Mouse (Mus musculus): ENCODE data around the gene Nr2e1.

Nr2e1 gene

DNA sequence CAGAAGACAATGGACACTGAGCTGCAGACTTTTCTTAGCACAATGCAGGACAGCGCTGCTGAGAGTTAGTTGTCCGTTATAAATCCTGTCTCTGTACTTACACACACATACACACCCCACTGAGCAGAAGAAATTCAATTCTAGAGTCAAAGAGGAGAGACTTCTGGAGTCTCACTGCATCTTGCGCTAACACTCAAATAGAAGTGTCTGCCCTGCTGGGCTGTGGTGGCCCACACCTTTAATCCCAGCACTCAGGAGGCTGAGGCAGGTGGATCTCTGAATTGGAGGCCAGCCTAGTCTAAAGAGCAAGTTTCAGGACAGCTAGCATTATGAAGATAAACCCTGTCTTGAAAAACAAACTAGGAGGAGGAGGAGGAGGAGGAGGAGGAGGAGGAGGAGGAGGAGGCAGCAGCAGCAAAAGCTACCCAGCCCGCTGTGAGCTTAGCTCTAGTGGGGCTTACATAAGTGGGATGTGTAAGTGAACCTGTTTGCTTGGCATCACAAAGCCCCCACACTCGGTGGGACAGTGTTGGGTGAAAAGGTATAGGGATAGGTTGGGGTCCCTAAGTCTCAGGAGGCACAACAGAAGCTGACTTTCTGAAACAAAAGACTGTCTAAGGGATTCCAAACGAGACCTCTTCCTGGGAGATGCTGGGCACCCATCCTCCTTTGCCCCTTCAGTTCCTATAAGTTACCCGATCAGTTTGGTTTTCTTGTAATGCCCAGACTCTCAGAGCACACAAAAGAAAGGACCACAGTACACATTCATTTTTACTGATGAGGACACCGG, 4.7 kb upstream of the Nr2e1 start:
- no peak for DNase-seq (ENCODE audit: extremely low read depth, low read depth)

DNA sequence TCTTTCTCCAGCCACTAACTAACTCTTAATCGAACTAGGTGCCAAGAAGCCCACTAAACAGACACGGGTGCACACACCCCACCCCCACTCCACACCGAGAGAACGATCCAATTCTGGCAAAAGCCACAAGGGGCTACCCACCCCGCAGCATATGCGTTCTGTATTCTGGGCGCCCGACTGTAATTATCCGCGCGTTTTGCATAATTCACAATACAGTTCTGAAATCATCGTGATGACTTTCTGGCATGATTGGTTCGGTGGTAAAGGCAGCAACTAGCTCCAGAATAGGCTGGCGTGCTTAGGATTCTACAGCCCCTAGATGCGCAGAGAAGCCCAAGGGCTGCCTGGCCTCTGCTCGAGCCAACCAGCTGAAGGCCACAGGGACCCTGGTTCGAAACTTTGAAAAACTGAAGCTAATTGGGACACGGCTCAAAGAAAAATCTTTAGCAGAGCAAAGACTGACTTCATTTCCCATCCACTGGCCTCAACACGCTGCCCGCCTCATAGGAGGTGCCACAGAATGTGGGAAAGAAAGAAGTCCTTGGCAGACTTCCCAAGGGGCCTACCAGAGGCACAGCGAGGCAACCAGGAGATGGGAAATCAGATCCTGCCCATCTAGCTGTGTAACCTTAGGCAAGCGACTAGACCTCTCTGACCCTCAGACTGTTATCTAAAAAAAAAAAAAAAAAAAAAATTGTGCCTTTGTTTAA, 2.3 kb upstream of the Nr2e1 start:
- no peak for DNase-seq (ENCODE audit: extremely low read depth, low read depth)

DNA sequence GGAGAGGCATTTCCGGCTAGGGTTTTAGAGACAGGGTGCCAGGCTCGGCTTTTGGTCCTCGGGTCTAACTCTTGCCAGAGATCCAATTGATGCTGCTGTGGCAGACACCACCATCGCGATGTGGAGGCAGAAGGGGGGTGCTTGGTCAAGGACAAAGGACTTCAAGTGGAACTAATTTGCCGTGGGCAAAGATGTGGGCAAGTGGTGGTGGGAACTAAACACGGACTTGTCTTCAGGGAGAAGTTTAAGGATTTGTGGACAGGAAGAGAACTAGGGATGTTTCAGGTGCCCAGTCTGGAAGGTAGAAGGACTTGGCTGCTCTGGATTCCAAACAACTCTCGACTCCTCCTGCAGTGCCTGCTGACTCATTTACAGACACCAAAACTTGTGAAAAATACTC, 1.7 kb upstream of the Nr2e1 start:
- no peak for DNase-seq (ENCODE audit: extremely low read depth, low read depth)

DNA sequence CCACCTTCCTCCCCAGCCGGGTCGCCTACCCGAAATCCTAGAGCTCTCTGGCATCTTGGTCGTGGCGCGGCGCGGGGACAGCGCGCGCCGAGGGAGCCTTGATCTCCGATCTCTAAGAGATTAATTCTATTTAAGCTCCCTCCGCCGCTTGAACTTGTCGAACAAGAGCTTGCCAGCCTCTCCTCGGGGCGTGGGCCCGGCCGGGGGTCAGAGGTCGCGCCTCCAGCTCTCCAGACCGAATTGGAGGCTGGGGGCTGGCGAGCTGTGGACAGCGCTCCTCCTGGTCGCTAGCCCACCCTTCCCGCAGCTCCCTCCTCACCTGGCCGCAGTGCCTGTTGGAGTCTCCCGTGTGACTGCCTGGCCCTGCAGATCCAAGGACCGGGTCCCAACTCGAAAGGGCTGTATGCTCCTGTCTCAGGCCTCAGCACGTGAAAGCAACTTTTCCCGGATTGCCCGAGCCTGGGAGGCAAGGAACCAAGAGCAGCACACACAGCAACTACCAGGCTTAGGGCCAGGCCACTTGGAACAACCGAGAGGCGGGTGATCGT, 1.1 kb upstream of the Nr2e1 start:
- no peak for DNase-seq (ENCODE audit: extremely low read depth, low read depth)

DNA sequence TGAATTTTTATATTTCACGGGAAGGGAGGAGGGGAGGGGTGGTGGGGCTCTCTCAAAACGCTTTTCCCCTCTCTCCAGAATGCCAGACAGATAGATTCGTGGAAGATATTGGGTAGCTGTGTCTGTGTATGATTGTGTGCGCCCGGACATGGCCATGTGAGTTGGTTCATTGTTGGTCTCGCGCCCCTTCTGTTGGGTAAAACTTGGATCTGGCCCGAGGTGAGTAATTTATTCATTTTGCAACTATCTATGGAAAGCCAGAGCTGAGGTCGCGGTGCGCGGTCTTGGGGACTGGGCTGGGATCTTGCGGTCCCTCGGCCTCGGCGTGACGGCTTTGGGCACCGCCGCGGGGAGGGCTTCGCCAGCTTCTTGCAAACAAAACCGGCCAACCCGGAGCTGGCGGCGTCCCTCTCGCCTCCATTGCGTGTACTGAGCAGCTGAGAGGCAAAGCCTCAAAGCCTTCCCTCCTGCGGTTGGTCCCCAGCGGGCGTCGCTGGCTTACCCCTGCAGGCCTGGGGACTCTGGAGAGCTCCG, 537 bp upstream of the Nr2e1 start:
- no peak for DNase-seq (ENCODE audit: extremely low read depth, low read depth)

DNA sequence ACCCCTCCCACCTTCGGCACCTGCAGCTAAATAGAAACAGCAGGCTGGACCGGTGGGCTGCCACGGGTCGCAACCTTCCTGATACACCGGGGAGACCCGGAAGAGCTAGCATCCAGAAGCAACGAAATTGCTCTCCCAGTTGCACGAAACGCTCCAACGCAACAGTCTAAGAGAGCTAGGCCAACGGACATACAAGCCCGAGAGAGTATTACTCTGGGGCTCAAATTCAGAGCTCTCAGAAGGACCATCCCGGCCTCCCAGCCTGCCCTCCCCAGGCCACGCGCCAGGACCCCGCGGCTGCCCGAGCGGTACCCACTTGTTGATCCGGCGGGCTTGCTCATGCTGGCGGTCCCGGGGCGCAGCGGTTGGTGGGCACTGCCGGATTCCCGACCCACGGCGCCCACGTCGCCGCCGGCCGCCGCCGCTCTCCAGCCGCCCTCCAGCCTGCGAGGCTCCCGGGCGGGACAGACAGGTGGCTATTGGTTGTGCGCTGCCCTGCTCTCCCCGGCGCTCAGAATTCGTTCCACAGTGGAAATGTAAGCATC, 794 bp downstream of the Nr2e1 start:
- no peak for DNase-seq (ENCODE audit: extremely low read depth, low read depth)

DNA sequence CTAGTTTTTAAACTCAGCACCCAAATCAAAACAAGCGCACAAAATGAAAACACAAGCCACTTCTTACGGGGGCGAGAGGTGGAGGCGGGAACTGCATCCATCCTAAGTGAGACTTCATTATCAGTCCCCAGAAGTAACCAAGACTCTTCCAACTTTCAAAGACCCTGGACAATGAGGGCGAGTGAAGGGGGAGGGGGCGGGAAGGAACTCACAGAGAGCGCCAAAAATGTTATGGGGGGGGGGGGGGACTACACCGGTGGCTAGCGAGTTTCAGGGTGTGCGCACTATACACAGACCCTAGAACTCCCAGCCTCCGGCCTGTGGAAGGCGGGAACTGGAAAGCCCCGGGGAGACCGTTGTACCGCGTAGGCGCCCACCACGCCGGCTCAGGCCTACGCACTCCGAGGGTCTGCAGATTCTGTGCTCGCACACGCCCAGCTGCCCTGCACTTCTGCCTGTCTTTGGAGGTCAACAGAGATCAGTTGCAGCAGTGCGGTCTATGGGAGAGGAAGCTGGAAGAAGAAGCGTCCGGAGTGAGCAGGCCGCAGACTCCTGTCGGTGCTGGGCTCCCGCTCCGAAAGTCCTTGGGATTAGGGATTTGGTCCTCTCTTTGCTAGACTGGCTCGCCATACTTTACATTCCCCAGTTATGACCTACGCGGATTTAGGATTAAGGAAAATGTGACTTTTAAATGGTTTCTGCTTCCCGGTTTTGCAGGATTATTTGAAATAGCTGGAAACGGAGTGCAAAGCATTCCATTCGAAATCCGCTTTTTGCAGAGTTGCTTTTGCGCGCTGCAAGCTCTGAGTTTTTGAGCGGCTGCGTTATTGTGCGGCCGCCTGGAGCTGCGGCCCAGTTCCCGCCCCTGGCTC, 1.5 kb downstream of the Nr2e1 start:
- no peak for DNase-seq (ENCODE audit: extremely low read depth, low read depth)

DNA sequence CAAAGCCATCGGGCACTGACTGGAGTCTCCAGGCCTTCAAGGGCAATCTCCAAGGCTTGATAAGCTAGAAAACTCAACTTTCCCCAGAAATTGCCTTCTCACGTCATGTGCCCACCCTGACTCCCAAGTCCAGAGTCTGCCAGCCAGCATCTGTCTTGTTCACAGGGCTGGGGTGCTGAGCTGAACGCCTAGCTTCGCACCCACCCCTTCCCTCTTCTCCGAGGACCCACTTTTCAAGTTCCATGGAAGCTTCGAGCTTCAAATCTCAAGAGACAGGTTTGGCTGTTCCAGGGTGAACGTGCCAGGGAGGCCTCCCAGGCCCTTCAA, 2.5 kb downstream of the Nr2e1 start:
- no peak for DNase-seq (ENCODE audit: extremely low read depth, low read depth)

DNA sequence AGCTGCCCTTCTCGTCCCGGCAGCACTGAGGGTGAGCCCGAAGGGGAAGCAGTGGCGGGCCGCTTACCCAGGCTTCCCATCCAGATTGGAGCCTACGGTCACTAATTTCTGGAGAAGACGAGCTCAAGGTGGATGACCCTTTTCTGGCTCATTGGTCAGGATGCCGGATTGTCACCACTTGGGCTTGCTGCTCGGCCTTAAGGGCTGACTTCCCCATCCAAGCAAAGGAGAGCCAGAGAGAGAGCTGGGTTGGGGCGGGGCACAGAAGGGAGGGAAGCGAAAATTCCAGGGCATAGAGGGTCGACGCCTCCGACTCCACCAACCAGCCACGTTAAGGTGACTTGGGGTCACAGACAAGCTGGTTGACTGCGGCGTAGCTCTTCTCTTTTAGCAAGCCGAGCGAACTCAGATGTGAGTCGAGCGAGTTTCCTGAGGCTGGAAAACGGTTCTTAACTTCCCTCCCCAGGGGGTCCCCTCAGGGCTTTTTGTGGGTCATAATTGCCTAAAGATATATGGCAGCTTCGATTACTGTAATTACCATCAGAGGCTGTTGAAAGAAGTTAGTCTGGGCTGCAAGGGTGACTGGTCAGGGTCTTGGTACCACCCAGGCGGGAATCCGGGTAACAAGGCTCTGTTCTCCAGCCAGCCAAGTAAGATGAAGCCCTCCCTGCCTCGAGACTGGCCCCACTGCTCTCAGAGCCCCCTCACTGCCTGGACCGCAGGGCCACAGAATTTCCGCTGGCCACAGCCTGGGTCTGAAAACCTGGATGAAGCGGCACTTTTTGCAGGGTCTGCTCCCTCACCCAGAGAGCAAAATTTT, 3.1 kb downstream of the Nr2e1 start:
- DNase-seq (ENCODE audit: extremely low read depth, low read depth), result no peak

DNA sequence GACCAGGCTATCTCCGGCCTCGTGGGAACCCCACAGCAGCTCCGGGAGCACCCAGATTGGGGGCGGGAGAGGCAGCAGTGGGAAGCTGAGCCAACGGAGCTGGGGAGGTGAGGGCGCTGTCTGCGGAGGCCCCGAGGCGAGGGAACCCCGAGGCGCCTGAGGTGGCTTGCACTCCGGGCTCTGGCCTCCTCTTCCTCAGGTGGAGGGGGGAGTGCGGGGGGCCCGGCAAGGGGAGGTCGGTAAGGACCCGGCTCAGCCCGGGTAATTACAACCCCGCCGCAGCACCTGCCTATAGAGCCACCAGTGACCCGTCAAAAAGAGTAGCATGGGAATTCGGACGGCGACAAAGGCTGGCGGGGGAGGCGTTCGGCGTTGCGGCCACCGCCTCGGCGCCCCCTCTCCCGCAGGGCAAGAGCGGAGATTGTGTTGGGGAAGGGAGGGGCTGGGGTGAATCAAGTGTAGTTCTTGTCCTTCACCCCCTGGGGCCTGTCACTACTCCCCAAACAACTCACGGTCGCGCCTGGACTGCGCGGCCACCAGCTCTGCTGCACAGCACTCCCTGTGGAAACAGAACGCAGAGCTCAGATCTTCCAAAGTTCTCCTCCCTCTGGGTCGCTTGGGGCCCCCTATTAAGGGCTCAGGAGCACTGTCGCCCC, 3.8 kb downstream of the Nr2e1 start:
- no peak for DNase-seq (ENCODE audit: extremely low read depth, low read depth)

DNA sequence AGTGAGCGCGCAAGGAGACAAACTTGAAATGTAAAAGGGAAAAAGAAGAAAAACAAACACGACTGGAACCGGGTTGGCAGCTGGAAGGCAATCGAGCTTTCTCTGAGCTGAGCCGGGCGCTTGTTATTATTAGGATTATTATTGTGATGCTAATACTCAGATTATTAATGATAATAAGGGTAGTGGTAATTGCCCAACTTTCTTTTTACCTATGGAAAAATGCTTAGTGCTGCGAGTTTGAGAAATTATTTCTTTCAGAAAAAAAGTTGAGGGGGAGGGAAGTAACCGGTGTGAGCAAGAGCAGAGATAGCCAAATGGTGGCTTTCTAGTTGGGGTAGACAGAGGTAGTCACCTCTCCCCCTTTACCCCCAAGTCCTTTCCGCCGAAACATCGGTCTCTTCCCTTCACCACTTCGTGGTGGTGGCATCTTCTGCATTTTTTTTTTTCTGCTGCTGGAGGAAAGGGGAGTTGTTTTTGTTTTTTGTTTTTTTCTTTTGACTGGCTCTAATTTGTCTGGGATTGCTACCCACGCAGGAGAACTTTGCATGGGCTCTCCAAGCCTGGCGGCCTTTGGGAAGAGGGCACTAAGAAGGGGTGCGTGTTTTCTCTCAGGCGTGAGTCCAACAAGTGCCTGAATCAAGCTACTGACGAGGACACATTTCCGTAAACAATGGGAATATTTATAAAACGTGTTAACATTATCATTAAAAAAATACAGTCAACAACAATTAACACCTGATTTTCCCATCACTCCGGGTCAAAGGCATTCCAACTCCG, 4.5 kb downstream of the Nr2e1 start:
- no peak for DNase-seq (ENCODE audit: extremely low read depth, low read depth)

DNA sequence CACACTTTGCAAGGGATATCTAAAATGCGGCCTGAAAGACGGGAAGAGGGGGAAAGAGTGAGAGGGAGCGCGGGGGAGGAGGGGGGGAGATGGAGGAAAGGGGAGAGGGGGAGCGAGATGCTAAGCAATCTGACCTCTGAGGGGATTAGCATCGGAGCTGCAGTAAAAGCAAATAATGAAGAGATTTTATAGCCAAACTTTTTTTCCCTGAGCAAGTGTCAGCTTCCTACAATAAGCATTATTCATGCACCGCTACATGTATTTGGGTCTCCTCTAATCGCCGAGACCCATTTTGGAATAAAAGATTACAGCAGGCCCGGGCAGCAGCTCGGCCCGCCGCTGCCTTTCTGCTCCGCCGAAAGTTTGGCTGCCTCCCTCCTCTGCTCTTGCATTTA, 5.2 kb downstream of the Nr2e1 start:
- no peak for DNase-seq (ENCODE audit: extremely low read depth, low read depth)

DNA sequence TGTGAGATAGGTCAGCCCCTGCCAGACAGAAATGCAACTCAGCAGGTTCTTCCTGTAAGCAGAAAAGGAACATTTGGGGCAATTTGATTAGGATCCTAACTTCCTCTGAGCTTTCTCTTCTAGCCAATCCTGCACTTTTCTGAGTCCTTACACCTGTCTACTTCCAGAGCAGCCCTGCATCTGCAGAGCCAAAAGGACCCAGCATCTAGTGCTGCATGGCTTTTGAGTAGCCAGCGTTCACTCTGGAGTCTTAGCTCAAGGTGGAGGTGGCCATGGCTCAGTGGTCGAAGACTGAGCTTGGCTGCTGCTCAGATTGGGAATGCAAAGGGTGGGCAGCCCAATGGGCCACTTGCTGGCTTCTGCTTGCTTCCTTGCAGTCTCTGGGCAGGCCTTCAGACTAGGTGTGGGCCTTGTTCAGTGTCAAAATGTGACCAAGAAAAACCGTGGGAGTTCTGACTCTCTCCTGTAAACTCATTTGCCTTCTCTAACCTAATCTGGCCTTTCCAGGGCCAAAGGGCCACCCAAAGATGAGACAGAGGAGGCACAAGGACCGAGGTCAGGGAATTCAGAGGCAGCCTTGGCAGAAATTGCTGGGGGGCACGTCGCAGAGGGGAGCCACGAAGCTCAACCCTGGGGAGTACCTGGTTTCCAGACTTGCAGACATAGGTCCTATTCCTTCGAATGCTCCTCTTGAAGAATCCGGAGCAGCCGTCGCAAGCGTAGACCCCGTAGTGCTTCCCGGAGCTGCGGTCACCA, 5.7 kb downstream of the Nr2e1 start:
- no peak for DNase-seq (ENCODE audit: extremely low read depth, low read depth)

DNA sequence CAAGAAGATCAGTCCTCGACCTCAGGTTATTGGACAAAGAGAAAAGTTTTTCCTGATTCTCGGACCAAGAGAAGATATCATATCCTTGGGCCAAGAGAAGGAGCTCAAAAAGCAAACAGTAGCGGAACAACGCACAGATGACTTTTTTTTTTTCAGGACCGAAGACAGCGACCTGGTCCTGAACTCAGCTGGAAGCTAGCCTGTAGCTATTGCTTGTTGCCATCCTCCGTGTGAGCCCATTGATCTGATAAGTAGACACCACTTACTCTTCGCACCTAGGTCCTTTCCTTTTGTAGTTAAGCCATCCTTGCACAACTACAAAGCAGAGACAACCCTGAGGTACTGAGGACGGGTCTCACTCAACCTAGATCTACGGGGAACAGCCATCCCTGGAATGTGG, 8.8 kb downstream of the Nr2e1 start:
- DNase-seq (ENCODE audit: extremely low read depth, low read depth), result no peak

DNA sequence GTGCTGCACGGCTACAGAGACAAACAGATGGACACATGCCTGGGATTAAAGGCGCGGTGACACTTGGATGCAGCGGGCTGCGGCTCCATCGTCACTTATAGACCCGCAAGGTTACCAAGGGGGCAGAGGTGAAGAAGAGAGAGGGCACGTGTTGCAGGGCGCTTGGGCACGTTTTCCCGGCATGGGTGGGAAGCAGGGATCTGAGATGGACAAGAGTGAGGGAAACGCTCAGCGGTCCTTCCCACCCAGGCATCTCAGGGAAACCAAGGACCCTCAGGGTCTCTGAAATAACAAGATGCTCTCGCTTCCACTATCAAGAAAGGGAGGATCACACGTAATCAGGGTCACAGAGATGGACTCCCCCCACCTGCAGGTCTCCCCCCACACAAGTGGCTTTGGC, 10.5 kb downstream of the Nr2e1 start:
- no peak for DNase-seq (ENCODE audit: extremely low read depth, low read depth)

DNA sequence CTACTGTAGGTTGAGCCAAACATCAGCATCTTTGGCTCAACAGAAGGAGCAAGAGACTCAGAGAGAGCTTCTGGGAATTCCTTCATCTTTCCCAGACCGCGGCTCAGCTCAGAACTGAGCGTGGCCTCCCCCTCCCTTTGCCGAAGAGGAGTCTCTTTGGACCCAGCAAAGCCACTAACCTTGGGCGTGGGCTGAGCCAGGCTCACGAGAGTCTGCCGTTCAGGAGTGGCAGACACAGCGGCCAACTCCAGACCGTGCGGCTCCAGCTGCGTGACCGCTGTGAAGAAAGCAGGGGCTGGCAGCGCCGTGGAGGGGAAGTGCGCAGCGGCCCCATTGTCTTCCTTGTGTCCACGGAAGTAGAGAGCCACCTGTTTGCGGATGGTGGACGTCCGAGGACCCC, 10.9 kb downstream of the Nr2e1 start:
- no peak for DNase-seq (ENCODE audit: extremely low read depth, low read depth)

DNA sequence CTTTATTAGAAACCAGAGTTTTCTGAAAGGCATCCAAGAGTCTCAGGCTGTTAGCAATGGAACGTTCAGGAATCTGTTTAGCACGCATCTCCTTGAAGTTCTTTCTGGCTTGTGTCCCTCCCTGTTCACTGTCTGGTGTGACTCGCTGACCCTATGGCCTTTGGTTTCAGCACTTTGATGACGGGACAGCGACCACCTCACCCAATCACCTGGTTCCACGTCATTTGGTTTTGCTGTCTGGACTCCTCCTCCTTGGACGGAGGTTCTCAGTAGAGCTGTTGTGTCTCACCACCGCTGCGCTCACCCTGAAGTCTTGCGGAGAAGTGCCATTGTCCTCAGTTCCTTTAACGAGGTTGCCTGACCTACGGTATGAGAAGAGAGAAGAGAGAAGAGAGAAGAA, 21.2 kb downstream of the Nr2e1 start:
- DNase-seq (ENCODE audit: extremely low read depth, low read depth), result no peak

DNA sequence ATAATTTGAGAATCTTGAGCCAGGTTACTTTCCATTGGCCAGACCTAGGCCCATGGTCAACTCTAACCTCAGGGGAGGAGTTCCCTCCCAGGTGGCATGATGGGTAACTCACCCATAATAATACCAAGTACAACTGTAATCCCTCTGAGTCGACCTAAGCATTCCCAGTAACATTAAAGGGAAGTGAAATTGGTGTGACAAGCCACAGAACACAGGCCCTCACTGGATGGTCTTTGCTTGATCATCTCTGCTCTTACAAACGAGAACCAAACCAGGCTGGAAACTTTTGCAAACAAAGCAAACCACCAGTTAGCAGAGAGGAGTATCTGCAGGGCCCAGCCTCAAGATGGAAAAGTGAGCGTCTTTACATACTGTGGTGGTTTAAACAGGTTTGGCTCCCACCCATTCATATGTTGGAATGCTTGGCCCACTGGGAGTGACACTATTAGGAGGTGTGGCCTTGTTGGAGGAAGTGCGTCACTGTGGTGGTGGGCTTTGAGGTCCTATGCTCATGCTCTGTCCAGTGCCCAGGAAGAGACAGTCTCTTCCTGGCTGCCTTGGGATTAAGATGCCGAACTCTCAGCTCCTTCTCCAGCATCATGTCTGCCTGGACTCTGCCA, 23.7 kb downstream of the Nr2e1 start:
- DNase-seq (ENCODE audit: extremely low read depth, low read depth), result no peak
